9 mouse cellular contexts compared by ENCODE assay signal in genomic region chr17:7863745-7864144, GRCm38 (mm10). TPM values are rescaled to one million over a fixed set of nuclear protein-coding genes. Genes with fewer than 3 reads are reported as not detected.
DNase-seq lines count a peak whose midpoint lies in the region; TF ChIP-seq lines count a peak whose summit lies in the region.
"Had no signal": no experiment of that assay in that cellular context is flagged by ENCODE, and none has a peak within 500 bp of the region (broad histone marks: within the 10 kb centered on the region; RNA-seq: fewer than 3 reads in every experiment).

No protein-coding gene starts in this region.

- no peak overlapping the region for H3K4me3 ChIP-seq in heart, adult 2 months
- H3K4me3 ChIP-seq in thymus, adult 2 months (ENCODE audit: control insufficient read depth, insufficient read depth, low read length): no peak overlapping the region
- H3K4me3 ChIP-seq: liver, embryonic 13.5 days had no signal

- no peak overlapping the region for H3K9ac ChIP-seq in heart, adult 2 months (ENCODE audit: low read depth, low read length)
- H3K9ac ChIP-seq: liver, embryonic 13.5 days had no signal

- WGBS in heart, adult 2 months: 23% methylated on average over 4 of the region's 4 CpGs
- 24% methylated on average over 4 of the region's 4 CpGs for WGBS in thymus, adult 2 months

- no peak overlapping the region for H3K27ac ChIP-seq in heart, adult 2 months
- H3K27ac ChIP-seq in thymus, adult 2 months (ENCODE audit: control insufficient read depth, insufficient read depth, low read length): no peak overlapping the region
- H3K27ac ChIP-seq: liver, embryonic 13.5 days had no signal

- no peaks in the 10 kb centered on the region for H3K4me1 ChIP-seq in heart, adult 2 months (ENCODE audit: control insufficient read depth, insufficient read depth, low read length)
- peaks cover 2% of the 10 kb centered on the region; the same call in 1 of the 2 replicates for H3K4me1 ChIP-seq in thymus, adult 2 months (replicated peaks; ENCODE audit: control insufficient read depth, insufficient read depth, low read length)
- H3K4me1 ChIP-seq: liver, embryonic 13.5 days had no signal

- no peaks in the 10 kb centered on the region for H3K36me3 ChIP-seq in heart, adult 2 months (ENCODE audit: control insufficient read depth, insufficient read depth, low read length)
- H3K36me3 ChIP-seq in thymus, adult 2 months (ENCODE audit: control insufficient read depth, insufficient read depth, low read length): no peaks in the 10 kb centered on the region
- H3K36me3 ChIP-seq: liver, embryonic 13.5 days had no signal

- peak; percentile 49 to 80 for DNase-seq in heart, adult 2 months
- DNase-seq in heart, postnatal 25 days (ENCODE audit: low spot score): no peak
- peak; percentile 76 to 83 for DNase-seq in CD8-positive naive resting alpha-beta T cell, adult 2 months (ENCODE audit: low read depth in 2 of 2, low spot score in 2 of 2)
- peak; percentile 66 for DNase-seq in c-Kit-positive CD71-negative TER-119-negative erythroid progenitor cells, embryonic 14.5 days (ENCODE audit: low read depth)
- DNase-seq in frontal cortex, postnatal 36 days (ENCODE audit: low spot score in 2 of 2): peak; percentile 60 to 64
- DNase-seq in layer of hippocampus, postnatal 14 days (ENCODE audit: low spot score in 2 of 2): peak; percentile 53 to 65
- DNase-seq in naive thymus-derived CD4-positive, alpha-beta T cell, adult 2 months (ENCODE audit: low read depth): peak; percentile 86
- DNase-seq in thymus, adult 2 months: peak; percentile 80
- DNase-seq: liver, embryonic 13.5 days had no signal

- no peak for TF ChIP-seq POLR2A in heart, adult 2 months (IDR thresholded peaks at IDR 0.05; ENCODE audit: insufficient read depth, low read depth, low read length)
- TF ChIP-seq POLR2A in thymus, adult 2 months (IDR thresholded peaks at IDR 0.05; ENCODE audit: control insufficient read depth, extremely low read depth, insufficient read depth, low read length, poor library complexity): no peak

- peak; percentile 96 for TF ChIP-seq CTCF in heart, adult 2 months (IDR thresholded peaks at IDR 0.05)
- peak; percentile 81; the same call in 1 of the 2 replicates for TF ChIP-seq CTCF in thymus, adult 2 months (IDR thresholded peaks at IDR 0.05; ENCODE audit: borderline replicate concordance, control insufficient read depth, extremely low read depth, insufficient read depth, low read length, poor library complexity)

- H3K79me2 ChIP-seq in heart, adult 2 months (replicated peaks; ENCODE audit: control insufficient read depth, insufficient read depth, low read length): no peaks in the 10 kb centered on the region

- H3K27me3 ChIP-seq in heart, adult 2 months (ENCODE audit: control insufficient read depth, insufficient read depth, low read length): no peaks in the 10 kb centered on the region
- no peaks in the 10 kb centered on the region for H3K27me3 ChIP-seq in thymus, adult 2 months (ENCODE audit: control insufficient read depth, insufficient read depth, low read length)
- H3K27me3 ChIP-seq: liver, embryonic 13.5 days had no signal

- intact Hi-C loops in heart, adult 2 months (cut with DNase I): loop anchor here (2.0 kb wide), 1 partner anchor 75 kb away; no protein-coding TSS in a partner anchor
- intact Hi-C loops in heart, postnatal 25 days (cut with DNase I): no loop called here

- no peak for TF ChIP-seq EP300 in heart, adult 2 months (IDR thresholded peaks at IDR 0.05; ENCODE audit: insufficient read depth, low read depth, low read length)

RNA-seq across cellular contexts. Expression of gene Fndc1, which starts 36.6 kb away (rescaled TPM):
- total RNA-seq in heart, adult 2 months (2021): 10 to 100 TPM in 1 of 2 experiments, 1 to 10 TPM in 1; 8.5 to 15.4 TPM
- 8.8 and 11.5 TPM in 2 replicates for polyA plus RNA-seq in heart, adult 2 months (2012; rRNA removed)
- total RNA-seq in heart, postnatal 25 days (2021): 10 to 100 TPM; 20.2 to 20.7 TPM
- 10 to 100 TPM; 10.6 to 13.3 TPM for total RNA-seq in layer of hippocampus, postnatal 14 days (2021)
- polyA plus RNA-seq in thymus, adult 2 months (2012; rRNA removed): 3.4 and 4.6 TPM in 2 replicates
